Mouse (Mus musculus) olfactory bulb, adult 2 months (tissue): Measurements from ENCODE around the gene BC030867. TPM values are rescaled to one million over a fixed set of nuclear protein-coding genes. Genes with fewer than 3 reads are reported as not detected.

Source experiments
- H3K27ac ChIP-seq: fragments of 200-500 bp; 2 replicates; pipeline ENCODE4 v1.5.1; 2012; ENCODE audit warnings: low read depth, low read length; ENCODE audit not compliant: insufficient read depth
- H3K4me1 ChIP-seq: fragments of 200-500 bp; 2 replicates; pipeline ENCODE4 v1.6.1; 2012; ENCODE audit warnings: low read length; ENCODE audit not compliant: control insufficient read depth, insufficient read depth
- H3K4me3 ChIP-seq: fragments of 200-500 bp; 2 replicates; pipeline ENCODE4 v1.5.1; 2012; ENCODE audit warnings: mild to moderate bottlenecking, low read depth, low read length, moderate library complexity; ENCODE audit not compliant: insufficient read depth
- CTCF ChIP-seq: fragments of 200-500 bp; IDR thresholded peaks from 2 replicates; pipeline ENCODE4 v1.5.1; 2012; ENCODE audit warnings: low read depth, mild to moderate bottlenecking, low read length, moderate library complexity; ENCODE audit not compliant: insufficient read depth
- POLR2A ChIP-seq: fragments of 200-500 bp; IDR thresholded peaks from 2 replicates; pipeline ENCODE4 v1.6.1; 2012; ENCODE audit warnings: mild to moderate bottlenecking, low read depth, low read length, moderate library complexity; ENCODE audit not compliant: insufficient read depth
- WGBS: fragments of 180-500 bp; shearing (Covaris S2); methylation state at CpG from one replicate; pipeline ENCODE4 v1.1.7; 2018; 5-methylcytosine and 5-hydroxymethylcytosine counted together
- polyA plus RNA-seq: library from polyadenylated mRNA; stranded (reverse); fragments of >200 nt; gene quantifications from 2 replicates; pipeline ENCODE4 v1.2.4, GENCODE M21; 2012; ENCODE audit warnings: low replicate concordance; ENCODE audit not compliant: missing spikeins, insufficient read depth, insufficient read length

Gene BC030867
- polyA plus RNA-seq, 1 experiment = not detected

DNA sequence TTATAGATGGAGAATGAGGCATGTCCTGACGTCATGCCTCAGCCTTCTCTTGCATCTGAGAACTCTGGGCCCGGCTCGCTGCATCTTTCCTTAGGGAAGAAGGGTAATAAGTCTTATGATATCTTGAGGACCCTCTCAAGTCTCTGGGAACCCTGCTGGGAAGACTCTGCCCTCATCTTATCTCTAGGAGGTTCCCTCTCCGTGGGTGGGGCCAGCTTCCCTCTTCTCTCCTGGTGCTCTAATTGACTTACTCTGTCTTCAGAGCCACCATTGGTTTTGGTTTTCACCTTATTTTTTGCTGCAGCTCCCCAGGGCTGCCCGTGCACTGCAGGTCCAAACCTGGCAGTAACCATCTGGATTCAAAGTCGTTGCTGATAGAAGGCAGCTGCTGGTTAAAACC lies 9.4 kb downstream of the BC030867 start:
- peak overlapping the region; percentile 56; the same call in 1 of the 2 replicates for H3K27ac ChIP-seq
- 61% methylated on average over 6 of the region's 6 CpGs for WGBS
- no peak for TF ChIP-seq POLR2A
- H3K4me3 ChIP-seq = no peak overlapping the region
- H3K4me1 ChIP-seq = peaks cover 12% of the 10 kb centered on the region

DNA sequence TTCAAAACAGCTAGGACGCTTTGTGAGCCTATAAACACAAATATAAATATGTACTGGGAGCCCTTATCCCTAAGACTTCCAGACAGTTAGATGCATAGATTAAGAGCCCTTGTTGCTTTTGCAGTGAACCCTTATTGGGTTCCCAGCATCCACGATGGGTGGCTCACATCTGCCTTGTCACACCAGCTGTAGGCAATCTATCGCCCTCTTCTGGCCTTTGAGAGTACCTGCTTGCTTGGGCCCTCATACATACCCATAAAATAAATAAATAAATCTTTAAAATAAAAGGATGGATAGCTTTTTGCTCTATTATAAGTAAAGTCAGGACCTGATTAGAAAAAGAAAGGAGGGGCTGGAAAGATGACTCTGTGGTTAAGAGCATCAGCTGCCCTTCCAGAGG lies 9.8 kb downstream of the BC030867 start:
- Histone ChIP-seq H3K4me3 (no peak overlapping the region), H3K4me1 (peaks cover 12% of the 10 kb centered on the region), H3K27ac (no peak overlapping the region)
- WGBS = 93% methylated on average over 3 of the region's 3 CpGs
- TF ChIP-seq POLR2A (no peak), CTCF (no peak)

DNA sequence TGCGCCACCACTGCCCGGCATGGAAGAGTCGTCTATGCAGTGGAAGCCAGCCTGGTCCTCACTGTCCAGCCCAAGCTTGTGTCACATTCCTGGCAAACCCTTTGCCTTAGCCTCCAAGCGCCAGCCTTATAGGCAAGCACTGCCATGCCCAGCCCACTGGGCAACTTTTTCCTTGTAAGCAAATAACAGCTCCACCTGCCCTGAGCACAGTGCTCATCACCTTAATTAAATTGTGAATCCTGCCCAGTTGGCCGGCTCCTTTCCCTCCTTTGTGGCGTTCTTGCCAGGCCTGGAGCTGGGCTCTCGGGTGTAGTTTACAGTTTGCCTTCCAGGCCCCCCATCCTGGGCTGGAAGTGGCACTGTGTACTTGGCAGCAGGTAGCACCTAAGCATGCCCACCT lies 14.5 kb downstream of the BC030867 start:
- peaks cover 6% of the 10 kb centered on the region for H3K4me1 ChIP-seq
- TF ChIP-seq CTCF = no peak
- no peak for TF ChIP-seq POLR2A
- H3K27ac ChIP-seq = no peak overlapping the region
- WGBS = 93% methylated on average over 7 of the region's 7 CpGs
- no peak overlapping the region for H3K4me3 ChIP-seq

DNA sequence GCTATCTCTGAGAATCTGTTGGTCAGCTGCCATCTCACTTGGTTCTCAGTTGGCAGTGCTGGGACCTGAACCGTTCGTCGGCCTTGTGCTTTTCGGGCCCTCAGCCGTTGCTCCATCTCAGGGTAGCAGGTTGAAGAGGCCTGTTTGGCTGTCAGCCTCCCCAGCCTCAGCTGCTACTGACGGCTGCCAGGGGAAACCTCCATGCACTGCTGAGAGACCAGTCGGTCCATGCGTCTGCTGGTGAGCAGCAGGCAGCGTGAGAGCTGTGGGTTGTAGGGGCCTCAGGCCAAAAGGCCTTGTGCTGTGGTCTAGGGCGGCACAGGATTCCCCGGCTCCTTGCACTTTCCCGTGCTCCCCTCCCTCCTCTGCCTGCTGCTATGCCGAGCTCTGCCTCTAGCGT lies 17.1 kb downstream of the BC030867 start:
- 88% methylated on average over 14 of the region's 14 CpGs for WGBS
- TF ChIP-seq POLR2A (no peak), CTCF (no peak)
- Histone ChIP-seq H3K4me1 (peaks cover 13% of the 10 kb centered on the region), H3K4me3 (no peak overlapping the region), H3K27ac (no peak overlapping the region)

- Histone ChIP-seq H3K4me3 (no peak overlapping the region), H3K27ac (no peak overlapping the region), H3K4me1 (peaks cover 13% of the 10 kb centered on the region)
- WGBS = 80% methylated on average over 8 of the region's 8 CpGs
- TF ChIP-seq CTCF = no peak
- no peak for TF ChIP-seq POLR2A
Observed at GRCm38 (mm10) chr11:102266631-102267355, 18.1 kb downstream of the BC030867 start.

- Histone ChIP-seq H3K27ac (no peak overlapping the region), H3K4me1 (peaks cover 13% of the 10 kb centered on the region), H3K4me3 (no peak overlapping the region)
- no peak for TF ChIP-seq POLR2A
- TF ChIP-seq CTCF = peak; percentile 84
- WGBS = 5% methylated on average over 11 of the region's 11 CpGs
Observed at GRCm38 (mm10) chr11:102267480-102267879, 18.8 kb downstream of the BC030867 start.

GRCm38 (mm10) chr11:102268520-102269244 lies 20.0 kb downstream of the BC030867 start, which contains the start of gene Asb16:
Asb16 (plus strand) TSS chr11:102268743.
- 84% methylated on average over 12 of the region's 12 CpGs for WGBS
- H3K27ac ChIP-seq = no peak within 1 kb of the TSS
- TF ChIP-seq CTCF (no peak), POLR2A (no peak)

GRCm38 (mm10) chr11:102276411-102276915 lies 27.8 kb downstream of the BC030867 start:
- H3K27ac ChIP-seq = no peak overlapping the region

More at GRCm38 (mm10) chr11:102268520-102269244, 20.0 kb downstream of the BC030867 start, which contains the start of gene Asb16:
- Histone ChIP-seq H3K4me1 (peaks cover 13% of the 10 kb centered on the region), H3K4me3 (no peak within 1 kb of the TSS)

DNA sequence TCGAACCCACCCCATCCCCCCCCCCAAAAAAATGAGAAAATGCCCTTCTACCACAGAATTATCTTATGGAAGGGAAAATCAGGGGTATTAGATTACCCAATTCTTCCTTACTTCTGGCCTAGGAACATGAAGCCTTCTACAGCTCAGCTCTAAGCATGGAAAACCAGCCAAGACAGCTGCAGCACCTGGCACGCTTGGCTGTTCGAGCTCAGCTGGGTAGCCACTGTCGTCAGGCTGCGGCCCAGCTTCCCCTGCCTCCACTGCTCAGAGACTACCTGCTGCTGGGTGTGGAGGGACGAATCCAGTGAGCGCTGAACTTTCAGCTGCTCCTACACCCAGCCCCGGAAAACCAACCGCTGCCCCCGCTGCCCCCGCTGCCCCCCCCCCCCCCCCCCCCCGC lies 29.1 kb downstream of the BC030867 start:
- WGBS = 56% methylated on average over 10 of the region's 12 CpGs
- Histone ChIP-seq H3K4me3 (no peak overlapping the region), H3K27ac (no peak overlapping the region), H3K4me1 (peaks cover 7% of the 10 kb centered on the region)
- TF ChIP-seq POLR2A (no peak), CTCF (no peak)

More at GRCm38 (mm10) chr11:102276411-102276915, 27.8 kb downstream of the BC030867 start:
- WGBS = 2% methylated on average over 33 of the region's 33 CpGs
- Histone ChIP-seq H3K4me1 (peaks cover 7% of the 10 kb centered on the region), H3K4me3 (peak overlapping the region; percentile 31)
- TF ChIP-seq CTCF = no peak
- TF ChIP-seq POLR2A = no peak
